Mouse (Mus musculus): ENCODE measurements at regions not wholly inside any gene's neighbourhood (a gene's known extent, or its start where the extent isn't known, plus 50 kb on each side); places are given as distances from the start of the nearest gene placed in this dataset.
A peak's percentile ranks its signal among the peaks of the same experiment; 100 is the strongest.

DNA sequence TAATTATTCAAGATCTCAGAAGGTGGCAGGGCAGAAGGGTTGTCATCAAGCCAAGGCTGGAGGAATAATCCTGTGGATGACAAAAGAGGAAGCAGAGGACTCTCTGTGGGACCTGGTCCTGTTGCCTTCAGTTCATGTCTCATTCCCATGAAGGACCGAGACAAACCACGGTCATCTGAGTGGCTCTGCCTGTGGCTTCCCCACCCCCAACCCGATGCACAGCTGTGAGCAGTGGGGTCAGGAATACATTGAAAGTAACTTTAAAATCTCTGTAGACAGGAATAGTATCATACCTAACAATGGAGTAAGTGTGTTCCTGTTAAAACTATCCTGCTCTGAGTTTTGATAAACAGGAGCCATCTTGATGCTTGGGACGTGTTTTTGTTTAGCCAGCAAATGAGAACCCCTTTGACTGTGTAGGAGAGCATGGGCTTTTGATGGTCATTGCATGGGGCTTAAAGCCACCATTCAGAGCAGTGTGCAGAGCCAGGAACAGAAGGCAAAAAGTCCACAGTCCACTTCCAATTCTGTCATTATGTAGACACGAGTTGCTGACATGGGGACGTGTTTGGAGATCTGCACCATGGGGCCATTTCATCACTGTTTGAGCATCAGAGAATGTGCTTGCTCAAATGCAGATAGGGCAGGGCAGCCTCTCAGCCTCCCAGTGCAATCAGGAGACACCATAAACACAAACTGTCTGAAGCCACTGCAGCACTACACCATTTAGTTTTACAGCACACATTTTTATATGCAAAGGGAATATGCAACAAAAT lies 88.3 kb downstream of the Gm815 start:
- H3K27ac ChIP-seq (replicated peaks; ENCODE audit: low read depth, low read length): no peak overlapping the region
- H3K9me3 ChIP-seq (ENCODE audit: control insufficient read depth, low read length): no peaks in the 10 kb centered on the region
- ATAC-seq (ENCODE audit: low FRiP score, low TSS enrichment) (no peak), DNase-seq (no peak)
- H3K36me3 ChIP-seq (ENCODE audit: control insufficient read depth, insufficient read depth, low read length): no peaks in the 10 kb centered on the region
- no peak overlapping the region for H3K4me2 ChIP-seq (ENCODE audit: low read length)
- no peak overlapping the region for H3K4me3 ChIP-seq (replicated peaks; ENCODE audit: low read depth, low read length)
- 76% methylated on average over 6 of the region's 6 CpGs for WGBS
- H3K4me1 ChIP-seq (ENCODE audit: control insufficient read depth, insufficient read depth, low read length): peaks cover 20% of the 10 kb centered on the region
- H3K27me3 ChIP-seq (ENCODE audit: control insufficient read depth, insufficient read depth, low read length): no peaks in the 10 kb centered on the region
- no peak overlapping the region for H3K9ac ChIP-seq (replicated peaks; ENCODE audit: low read length)

GRCm38 (mm10) chr19:26974576-26975204 lies 89.0 kb downstream of the Gm815 start:
- no peak overlapping the region for H3K9ac ChIP-seq (replicated peaks; ENCODE audit: low read length)
- DNase-seq (no peak), ATAC-seq (ENCODE audit: low FRiP score, low TSS enrichment) (no peak)
- H3K4me1 ChIP-seq (ENCODE audit: control insufficient read depth, insufficient read depth, low read length): peaks cover 20% of the 10 kb centered on the region
- 94% methylated on average over 3 of the region's 3 CpGs for WGBS
- H3K4me3 ChIP-seq (replicated peaks; ENCODE audit: low read depth, low read length): no peak overlapping the region
- H3K27ac ChIP-seq (replicated peaks; ENCODE audit: low read depth, low read length): no peak overlapping the region
- no peaks in the 10 kb centered on the region for H3K36me3 ChIP-seq (ENCODE audit: control insufficient read depth, insufficient read depth, low read length)
- no peaks in the 10 kb centered on the region for H3K9me3 ChIP-seq (ENCODE audit: control insufficient read depth, low read length)
- no peaks in the 10 kb centered on the region for H3K27me3 ChIP-seq (ENCODE audit: control insufficient read depth, insufficient read depth, low read length)
- H3K4me2 ChIP-seq (ENCODE audit: low read length): no peak overlapping the region

- Histone ChIP-seq H3K9ac (replicated peaks; ENCODE audit: low read length) (no peak overlapping the region), H3K9me3 (ENCODE audit: control insufficient read depth, low read length) (no peaks in the 10 kb centered on the region), H3K27ac (replicated peaks; ENCODE audit: low read depth, low read length) (peak overlapping the region; percentile 78), H3K27me3 (ENCODE audit: control insufficient read depth, insufficient read depth, low read length) (no peaks in the 10 kb centered on the region), H3K36me3 (ENCODE audit: control insufficient read depth, insufficient read depth, low read length) (no peaks in the 10 kb centered on the region), H3K4me3 (replicated peaks; ENCODE audit: low read depth, low read length) (no peak overlapping the region), H3K4me2 (ENCODE audit: low read length) (no peak overlapping the region), H3K4me1 (ENCODE audit: control insufficient read depth, insufficient read depth, low read length) (peaks cover 20% of the 10 kb centered on the region)
- ATAC-seq (ENCODE audit: low FRiP score, low TSS enrichment) (peak; percentile 60; the same call in 1 of the 2 replicates), DNase-seq (peak; percentile 49)
- WGBS: 22% methylated on average over 7 of the region's 7 CpGs
Observed at GRCm38 (mm10) chr19:26976604-26977322, 91.1 kb downstream of the Gm815 start.

DNA sequence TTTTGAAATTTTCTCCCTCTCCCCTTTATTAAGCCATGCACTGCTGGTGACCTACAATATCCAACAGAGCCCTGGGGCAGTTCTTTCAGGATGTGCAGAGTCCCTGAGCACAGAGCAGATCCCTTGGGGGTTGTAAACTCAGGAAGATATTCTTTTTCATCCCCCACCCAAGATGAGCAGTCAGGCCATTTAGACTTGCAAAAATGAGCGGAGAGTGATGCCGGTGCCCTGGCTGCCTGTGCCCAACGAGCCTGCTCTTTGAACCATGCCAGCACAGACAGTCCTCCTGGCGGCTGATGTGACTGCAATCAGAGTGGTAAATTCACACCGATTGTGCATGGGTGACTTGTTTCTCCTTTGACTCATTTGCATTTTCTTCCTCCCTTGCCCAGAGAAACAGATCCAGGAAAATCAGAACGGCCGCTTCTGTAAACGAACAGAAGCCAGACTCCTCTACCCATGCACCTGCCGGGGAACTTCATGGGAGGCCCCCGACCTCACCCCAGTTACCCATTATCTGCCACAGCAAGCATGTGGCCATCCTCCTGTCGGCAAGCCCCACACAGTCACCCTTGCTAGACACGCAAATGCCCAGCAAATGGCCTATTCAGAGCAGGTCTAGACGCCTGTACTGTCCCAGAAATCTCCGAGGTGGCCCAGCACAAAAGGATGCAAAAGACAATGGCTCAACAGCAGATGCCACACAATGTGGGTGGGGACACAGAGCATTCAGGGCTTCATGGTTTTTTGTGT lies 92.4 kb downstream of the Gm815 start:
- WGBS: 10% methylated on average over 14 of the region's 14 CpGs
- peak; percentile 75 for DNase-seq
- peak overlapping the region; percentile 35 for H3K4me2 ChIP-seq (ENCODE audit: low read length)
- H3K36me3 ChIP-seq (ENCODE audit: control insufficient read depth, insufficient read depth, low read length): no peaks in the 10 kb centered on the region
- no peak overlapping the region for H3K4me3 ChIP-seq (replicated peaks; ENCODE audit: low read depth, low read length)
- peaks cover 20% of the 10 kb centered on the region for H3K4me1 ChIP-seq (ENCODE audit: control insufficient read depth, insufficient read depth, low read length)
- 0 out of 2 replicates have a peak overlapping the region, but pooled peaks have one; percentile 14 for H3K9ac ChIP-seq (replicated peaks; ENCODE audit: low read length)
- H3K9me3 ChIP-seq (ENCODE audit: control insufficient read depth, low read length): no peaks in the 10 kb centered on the region
- no peaks in the 10 kb centered on the region for H3K27me3 ChIP-seq (ENCODE audit: control insufficient read depth, insufficient read depth, low read length)
- ATAC-seq (ENCODE audit: low FRiP score, low TSS enrichment): peak; percentile 79
- peak overlapping the region; percentile 78 for H3K27ac ChIP-seq (replicated peaks; ENCODE audit: low read depth, low read length)

DNA sequence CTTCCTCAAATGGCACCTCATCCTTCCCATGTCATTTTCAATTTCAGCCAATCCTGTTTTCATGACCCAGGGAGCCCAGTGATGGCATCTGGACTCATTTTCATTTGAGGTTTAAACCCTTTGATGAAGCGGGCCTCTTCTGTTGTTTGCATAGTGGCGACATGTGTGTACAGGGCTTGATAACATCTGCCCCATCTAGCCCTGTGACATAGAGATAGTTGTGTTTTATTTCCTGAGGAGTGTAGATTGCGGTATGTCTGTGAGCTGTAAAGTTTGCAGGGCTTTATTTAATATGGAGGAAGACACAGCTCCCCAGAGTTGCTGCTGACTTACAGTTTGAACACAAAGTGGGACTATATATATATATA lies 92.9 kb downstream of the Gm815 start:
- H3K4me1 ChIP-seq (ENCODE audit: control insufficient read depth, insufficient read depth, low read length): peaks cover 20% of the 10 kb centered on the region
- H3K36me3 ChIP-seq (ENCODE audit: control insufficient read depth, insufficient read depth, low read length): no peaks in the 10 kb centered on the region
- DNase-seq (no peak), ATAC-seq (ENCODE audit: low FRiP score, low TSS enrichment) (0 out of 2 replicates have a peak, but pooled peaks have one; percentile 3)
- H3K4me2 ChIP-seq (ENCODE audit: low read length): no peak overlapping the region
- H3K27me3 ChIP-seq (ENCODE audit: control insufficient read depth, insufficient read depth, low read length): no peaks in the 10 kb centered on the region
- 42% methylated on average over 3 of the region's 3 CpGs for WGBS
- no peak overlapping the region for H3K4me3 ChIP-seq (replicated peaks; ENCODE audit: low read depth, low read length)
- H3K9me3 ChIP-seq (ENCODE audit: control insufficient read depth, low read length): no peaks in the 10 kb centered on the region
- H3K9ac ChIP-seq (replicated peaks; ENCODE audit: low read length): no peak overlapping the region
- H3K27ac ChIP-seq (replicated peaks; ENCODE audit: low read depth, low read length): peak overlapping the region; percentile 78

GRCm38 (mm10) chr19:26979322-26979721 lies 93.6 kb downstream of the Gm815 start:
- no peak for DNase-seq
- H3K27me3 ChIP-seq (ENCODE audit: control insufficient read depth, insufficient read depth, low read length): no peaks in the 10 kb centered on the region
- no peak overlapping the region for H3K4me3 ChIP-seq (replicated peaks; ENCODE audit: low read depth, low read length)
- no peak overlapping the region for H3K4me2 ChIP-seq (ENCODE audit: low read length)
- no peaks in the 10 kb centered on the region for H3K9me3 ChIP-seq (ENCODE audit: control insufficient read depth, low read length)
- no peak for ATAC-seq (ENCODE audit: low FRiP score, low TSS enrichment)
- H3K9ac ChIP-seq (replicated peaks; ENCODE audit: low read length): no peak overlapping the region
- no peaks in the 10 kb centered on the region for H3K36me3 ChIP-seq (ENCODE audit: control insufficient read depth, insufficient read depth, low read length)
- no peak overlapping the region for H3K27ac ChIP-seq (replicated peaks; ENCODE audit: low read depth, low read length)
- 43% methylated on average over 2 of the region's 2 CpGs for WGBS
- H3K4me1 ChIP-seq (ENCODE audit: control insufficient read depth, insufficient read depth, low read length): peaks cover 20% of the 10 kb centered on the region

DNA sequence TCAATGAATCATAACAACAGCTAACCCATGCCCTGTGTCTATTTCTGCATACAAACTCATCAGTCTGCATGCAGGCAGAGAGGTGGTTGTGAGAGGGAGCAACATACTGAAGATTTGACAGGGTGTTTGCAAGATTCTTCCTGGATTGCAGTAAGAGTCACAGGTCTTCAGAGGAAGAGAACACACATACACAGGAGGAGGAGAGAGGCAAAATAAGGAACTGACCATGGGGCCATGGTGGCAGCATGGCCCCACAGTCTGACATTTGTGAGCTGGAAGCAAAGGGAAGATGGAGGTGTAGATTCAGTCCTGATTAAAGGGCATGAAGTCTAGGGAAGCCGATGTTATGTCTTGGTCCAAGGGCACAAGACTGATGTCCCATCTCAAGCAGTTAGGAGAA lies 101.0 kb downstream of the Gm815 start:
- DNase-seq: no peak

GRCm38 (mm10) chr19:26987197-26987596 lies 101.5 kb downstream of the Gm815 start:
- no peaks in the 10 kb centered on the region for H3K36me3 ChIP-seq (ENCODE audit: control insufficient read depth, insufficient read depth, low read length)
- H3K9ac ChIP-seq (replicated peaks; ENCODE audit: low read length): no peak overlapping the region
- no peak overlapping the region for H3K4me3 ChIP-seq (replicated peaks; ENCODE audit: low read depth, low read length)
- H3K4me1 ChIP-seq (ENCODE audit: control insufficient read depth, insufficient read depth, low read length): no peaks in the 10 kb centered on the region
- no peak for DNase-seq
- no peak overlapping the region for H3K4me2 ChIP-seq (ENCODE audit: low read length)
- WGBS: 72% methylated on average over 3 of the region's 3 CpGs
- ATAC-seq (ENCODE audit: low FRiP score, low TSS enrichment): no peak
- no peak overlapping the region for H3K27ac ChIP-seq (replicated peaks; ENCODE audit: low read depth, low read length)
- H3K9me3 ChIP-seq (ENCODE audit: control insufficient read depth, low read length): no peaks in the 10 kb centered on the region
- no peaks in the 10 kb centered on the region for H3K27me3 ChIP-seq (ENCODE audit: control insufficient read depth, insufficient read depth, low read length)

More for the DNA sequence above, 101.0 kb downstream of the Gm815 start:
- Histone ChIP-seq H3K4me3 (replicated peaks; ENCODE audit: low read depth, low read length) (no peak overlapping the region), H3K36me3 (ENCODE audit: control insufficient read depth, insufficient read depth, low read length) (no peaks in the 10 kb centered on the region), H3K27ac (replicated peaks; ENCODE audit: low read depth, low read length) (no peak overlapping the region), H3K4me1 (ENCODE audit: control insufficient read depth, insufficient read depth, low read length) (no peaks in the 10 kb centered on the region), H3K4me2 (ENCODE audit: low read length) (no peak overlapping the region), H3K9me3 (ENCODE audit: control insufficient read depth, low read length) (no peaks in the 10 kb centered on the region), H3K9ac (replicated peaks; ENCODE audit: low read length) (no peak overlapping the region), H3K27me3 (ENCODE audit: control insufficient read depth, insufficient read depth, low read length) (no peaks in the 10 kb centered on the region)
- no peak for ATAC-seq (ENCODE audit: low FRiP score, low TSS enrichment)
- WGBS: 91% methylated on average over 1 of the region's 1 CpGs

All from midbrain, embryonic 14.5 days (tissue).